Comparison of ENCODE assay signal across 16 mouse cellular contexts in genomic region chr10:98305667-98306066, GRCm38 (mm10).
DNase-seq lines count a peak whose midpoint lies in the region; TF ChIP-seq lines count a peak whose summit lies in the region.
"Had no signal": no experiment of that assay in that cellular context is flagged by ENCODE, and none has a peak within 500 bp of the region (broad histone marks: within the 10 kb centered on the region; RNA-seq: fewer than 3 reads in every experiment).

No protein-coding gene starts in this region.

- no peaks in the 10 kb centered on the region for H3K9me3 ChIP-seq in CH12.LX (replicated peaks; ENCODE audit: low read length)
- H3K9me3 ChIP-seq: G1E had no signal

- no peak overlapping the region for H3K27ac ChIP-seq in CH12.LX (ENCODE audit: insufficient read depth, low read depth)
- H3K27ac ChIP-seq in thymus, adult 2 months (ENCODE audit: control insufficient read depth, insufficient read depth, low read length) = no peak overlapping the region

- H3K36me3 ChIP-seq in CH12.LX (replicated peaks in 1 of 2; ENCODE audit: control insufficient read depth in 1 of 2, insufficient read depth in 1 of 2, low read length in 1 of 2) = no peaks in the 10 kb centered on the region
- H3K36me3 ChIP-seq in thymus, adult 2 months (ENCODE audit: control insufficient read depth, insufficient read depth, low read length) = no peaks in the 10 kb centered on the region
- H3K36me3 ChIP-seq: G1E had no signal

- peaks cover 5 to 32% of the 10 kb centered on the region in 2 experiments; a peak in 3 of 4 replicates for H3K4me1 ChIP-seq in CH12.LX (ENCODE audit: control insufficient read depth in 1 of 2, insufficient read depth in 2 of 2)
- H3K4me1 ChIP-seq in thymus, adult 2 months (replicated peaks; ENCODE audit: control insufficient read depth, insufficient read depth, low read length) = no peaks in the 10 kb centered on the region

- TF ChIP-seq RAD21 in CH12.LX (IDR thresholded peaks at IDR 0.05; ENCODE audit: low read depth, low read length) = no peak

- peak overlapping the region; percentile 50; the same call in 1 of the 2 replicates for H3K4me2 ChIP-seq in CH12.LX (ENCODE audit: insufficient read depth, low read depth, poor library complexity, severe bottlenecking)

- in situ Hi-C loops in CH12.LX (cut with MboI; ENCODE audit: low pct_ligation_motif_present, low pct_unique_long_range_greater_than_20kb, low sequenced_read_pairs) = no loop called here

- DNase-seq in CH12.LX (ENCODE audit: extremely low read depth) = peak; percentile 42
- DNase-seq in thymus, adult 2 months = no peak
- DNase-seq: adrenal gland, adult 2 months; adrenal gland, adult 8-10 months; adrenal gland, postnatal 10 days; adrenal gland, postnatal 14 days; adrenal gland, postnatal 25 days; adrenal gland, postnatal 36 days; B cell, adult 2 months; cerebellum, adult 11 months; cerebellum, adult 11-12 months; cerebellum, adult 18-20 months; cerebellum, adult 2 months; cerebellum, adult 8-10 months had no signal

- no peak overlapping the region for H3K9ac ChIP-seq in CH12.LX (ENCODE audit: insufficient read depth, low read depth)

- no peak overlapping the region for H3K4me3 ChIP-seq in CH12.LX (replicated peaks in 1 of 3; ENCODE audit: low read depth in 2 of 3, low read length in 2 of 3, poor library complexity in 1 of 3)
- H3K4me3 ChIP-seq in thymus, adult 2 months (ENCODE audit: control insufficient read depth, insufficient read depth, low read length) = no peak overlapping the region

- H3K27me3 ChIP-seq in CH12.LX (replicated peaks) = no peaks in the 10 kb centered on the region
- H3K27me3 ChIP-seq in thymus, adult 2 months (ENCODE audit: control insufficient read depth, insufficient read depth, low read length) = no peaks in the 10 kb centered on the region
- H3K27me3 ChIP-seq: Patski had no signal

- TF ChIP-seq EP300 in CH12.LX (IDR thresholded peaks at IDR 0.05; ENCODE audit: low read length) = peak; percentile 71

- no peak for TF ChIP-seq POLR2A in CH12.LX (IDR thresholded peaks at IDR 0.05; ENCODE audit: low read depth, low read length)
- no peak for TF ChIP-seq POLR2A in thymus, adult 2 months (IDR thresholded peaks at IDR 0.05; ENCODE audit: control insufficient read depth, extremely low read depth, insufficient read depth, low read length, poor library complexity)

- WGBS in thymus, adult 2 months = 95% methylated on average over 1 of the region's 1 CpGs

- dilution Hi-C loops in CH12.LX (cut with MboI; ENCODE audit: extremely low pct_ligation_motif_present, extremely low pct_unique_long_range_greater_than_20kb, low sequenced_read_pairs) = no loop called here

- no peaks in the 10 kb centered on the region for H3K79me2 ChIP-seq in CH12.LX (replicated peaks; ENCODE audit: control insufficient read depth, extremely low read depth, insufficient read depth, poor library complexity, severe bottlenecking)

- no peak for TF ChIP-seq CTCF in CH12.LX (conservative IDR thresholded peaks at IDR 0.05 in 1 of 2, IDR thresholded peaks at IDR 0.05 in 1 of 2; ENCODE audit: low read depth in 2 of 2, low read length in 2 of 2)
- no peak for TF ChIP-seq CTCF in thymus, adult 2 months (IDR thresholded peaks at IDR 0.05; ENCODE audit: borderline replicate concordance, control insufficient read depth, extremely low read depth, insufficient read depth, low read length, poor library complexity)

TF ChIP-seq in CH12.LX, 34 proteins besides CTCF, POLR2A, EP300 and RAD21:
- TF ChIP-seq CHD2 (IDR thresholded peaks at IDR 0.05; ENCODE audit: low read length) (no peak), BHLHE40 (IDR thresholded peaks at IDR 0.05; ENCODE audit: low read depth, low read length) (peak; percentile 53), ZNF384 (IDR thresholded peaks at IDR 0.05; ENCODE audit: low read depth, low read length) (peak; percentile 67; the same call in 1 of the 2 replicates), RCOR1 (conservative IDR thresholded peaks at IDR 0.05; ENCODE audit: low read depth, low read length) (0 out of 2 replicates have a peak, but pooled peaks have one; percentile 31), PAX5 (IDR thresholded peaks at IDR 0.05; ENCODE audit: low read length) (no peak), TCF12 (IDR thresholded peaks at IDR 0.05; ENCODE audit: low read depth, low read length) (no peak), ELF1 (IDR thresholded peaks at IDR 0.05; ENCODE audit: low read depth, low read length) (no peak), IRF4 (IDR thresholded peaks at IDR 0.05; ENCODE audit: low read depth, low read length) (peak; percentile 81; the same call in 1 of the 2 replicates), MAFK (IDR thresholded peaks at IDR 0.05; ENCODE audit: insufficient replicate concordance, low read length) (0 out of 2 replicates have a peak, but pooled peaks have one; percentile 59), MEF2A (IDR thresholded peaks at IDR 0.05; ENCODE audit: borderline replicate concordance, low read depth, low read length) (peak; percentile 40; the same call in 1 of the 2 replicates), SIN3A (IDR thresholded peaks at IDR 0.05; ENCODE audit: low read length) (no peak; the same call in 1 of the 2 replicates), USF1 (IDR thresholded peaks at IDR 0.05; ENCODE audit: low read depth, low read length) (no peak), ZMIZ1 (IDR thresholded peaks at IDR 0.05; ENCODE audit: low read depth, low read length) (no peak), ETS1 (conservative IDR thresholded peaks at IDR 0.05; ENCODE audit: low read depth, low read length) (peak; percentile 34), JUND (conservative IDR thresholded peaks at IDR 0.05; ENCODE audit: low read depth, low read length) (no peak), JUN (IDR thresholded peaks at IDR 0.05; ENCODE audit: insufficient read depth, low read depth, low read length) (peak; percentile 6; the same call in 1 of the 2 replicates)
